Mouse (Mus musculus): ENCODE measurements at regions not wholly inside any gene's neighbourhood (a gene's known extent, or its start where the extent isn't known, plus 50 kb on each side); places are given as distances from the start of the nearest gene placed in this dataset.
"Not testable (repeated sequence)": the region's sequence is repeated elsewhere in the genome, so short reads cannot be mapped to it uniquely, and the experiment has no call there.

DNA sequence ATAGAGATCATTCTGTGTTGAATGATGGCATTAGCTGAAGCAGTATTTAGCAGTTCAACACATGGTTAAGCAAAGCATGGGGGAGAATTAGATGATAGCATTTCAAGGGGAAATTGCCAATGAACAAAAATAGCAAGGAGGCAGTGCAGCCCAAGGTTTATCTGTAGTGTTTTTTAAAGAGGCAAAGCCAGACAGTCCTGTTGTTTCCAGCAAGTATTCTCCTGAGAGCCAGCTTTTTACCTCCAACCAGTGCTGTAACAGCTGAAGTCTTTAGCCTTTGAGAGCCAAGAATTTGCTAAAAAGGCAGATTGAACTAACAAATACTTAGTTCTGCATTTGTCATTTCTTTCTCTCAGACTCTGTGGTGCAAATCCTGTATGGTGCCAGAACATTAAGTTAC is 305.1 kb upstream of the Arx start:
- no peak for DNase-seq

DNA sequence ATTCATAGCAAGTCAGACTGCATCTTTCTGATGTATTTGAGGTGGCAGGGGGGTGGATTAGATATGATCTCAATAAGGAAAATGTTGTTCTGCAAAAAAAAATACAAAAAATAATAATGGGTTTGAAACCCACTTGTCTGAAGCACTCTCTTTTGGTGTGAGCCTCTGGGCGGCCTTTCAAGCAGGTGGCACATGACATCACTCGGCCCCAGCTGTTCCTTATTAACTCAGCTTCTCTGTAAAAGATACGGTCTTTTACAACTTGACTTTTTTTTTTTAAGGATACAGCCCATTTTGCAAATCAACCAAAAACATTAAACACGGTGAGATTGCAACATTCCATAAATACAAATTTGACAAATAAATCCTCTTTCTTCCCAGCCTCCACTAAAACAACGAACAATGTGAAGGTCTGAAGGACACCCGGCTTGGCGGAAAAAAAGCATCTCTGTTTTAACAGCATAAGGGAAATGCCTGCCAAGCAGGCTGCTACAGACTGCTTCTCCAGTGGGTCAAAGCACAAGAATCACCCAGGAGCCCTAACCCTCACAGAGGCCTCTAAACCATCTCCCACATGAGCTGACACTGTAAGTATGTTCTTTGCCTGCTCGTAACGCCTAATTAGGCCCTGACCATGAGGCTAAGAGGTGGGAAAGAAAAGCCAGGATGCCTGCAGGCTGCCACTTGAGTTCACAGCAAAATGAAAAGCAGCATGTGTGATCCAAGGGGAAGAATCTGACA is 283.8 kb upstream of the Arx start:
- DNase-seq, result no peak

DNA sequence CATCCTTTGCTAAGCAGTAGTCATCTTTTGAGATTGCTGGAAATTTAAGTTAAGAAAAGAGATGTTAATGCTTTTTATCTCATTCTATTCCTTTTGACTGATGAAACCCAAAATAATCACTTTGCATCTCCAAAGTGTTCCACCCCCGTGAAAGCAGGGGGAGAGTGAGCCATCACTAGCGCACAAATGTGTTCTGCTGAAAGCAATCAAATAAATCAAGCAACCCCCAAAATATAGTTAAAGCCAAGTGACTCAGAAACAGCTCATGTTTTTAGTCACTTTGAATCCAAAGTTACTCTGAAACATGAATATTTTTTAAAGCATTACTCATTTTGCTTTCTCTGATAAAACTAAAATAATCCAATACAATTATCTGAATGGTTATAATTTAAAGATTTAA is 279.6 kb upstream of the Arx start:
- DNase-seq, result no peak

DNA sequence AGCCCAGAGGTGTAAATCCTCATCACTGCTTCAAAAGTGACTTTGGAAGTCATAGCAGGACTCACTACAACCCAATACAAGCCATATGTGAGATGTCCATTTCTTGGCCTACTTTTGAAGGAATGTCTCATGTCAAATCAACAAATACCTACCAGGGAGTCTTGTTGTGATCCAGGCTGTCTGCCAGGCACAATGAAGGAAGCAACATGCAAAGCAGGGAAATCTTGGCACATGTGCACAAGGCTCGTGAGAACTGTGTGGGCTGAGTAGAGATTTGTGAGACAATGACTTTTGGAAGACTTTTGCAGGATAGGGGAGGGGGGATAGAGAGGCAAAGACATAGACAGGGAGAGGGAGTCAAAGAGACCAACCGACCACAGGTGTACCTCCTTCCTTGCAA is 274.7 kb upstream of the Arx start:
- no peak for DNase-seq

DNA sequence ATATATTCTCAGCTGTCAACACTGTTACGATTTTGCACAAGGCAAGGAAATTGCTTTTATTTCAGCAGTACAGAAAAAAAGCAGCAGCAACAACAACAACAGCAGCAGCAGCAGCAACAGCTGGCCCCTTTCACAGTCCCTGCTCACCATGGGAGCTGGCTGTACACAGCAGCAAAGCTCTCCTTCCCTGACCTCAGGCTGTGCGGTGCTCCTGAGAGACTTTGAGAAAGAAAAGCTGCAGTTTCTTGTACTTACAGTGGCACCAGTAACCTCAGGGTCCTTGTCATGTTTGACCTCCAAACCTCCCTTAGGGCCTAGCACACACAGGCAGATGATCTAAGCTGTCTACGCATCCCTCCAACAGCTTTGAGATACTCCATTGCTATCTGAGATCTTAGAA is 269.9 kb upstream of the Arx start:
- no peak for DNase-seq

DNA sequence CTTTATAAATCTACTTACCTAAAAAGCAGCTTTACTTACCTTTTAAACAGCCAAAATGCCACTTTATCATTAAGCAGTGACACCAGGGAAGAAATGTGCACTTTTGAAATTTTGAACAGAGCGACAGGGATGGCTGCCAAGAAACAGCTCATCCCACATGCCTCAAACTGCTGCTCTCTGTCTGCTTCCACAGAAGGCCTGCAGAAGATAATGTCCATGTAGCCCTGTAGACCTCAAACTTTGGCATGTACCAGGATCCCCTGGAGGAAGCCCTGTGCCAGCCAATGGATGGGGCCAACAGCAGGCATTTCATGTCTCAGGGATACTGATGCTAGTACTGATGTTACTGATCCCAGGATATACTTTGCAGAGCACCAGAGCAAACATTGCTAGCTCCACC is 245.1 kb upstream of the Arx start:
- peak; percentile 6 for DNase-seq

DNA sequence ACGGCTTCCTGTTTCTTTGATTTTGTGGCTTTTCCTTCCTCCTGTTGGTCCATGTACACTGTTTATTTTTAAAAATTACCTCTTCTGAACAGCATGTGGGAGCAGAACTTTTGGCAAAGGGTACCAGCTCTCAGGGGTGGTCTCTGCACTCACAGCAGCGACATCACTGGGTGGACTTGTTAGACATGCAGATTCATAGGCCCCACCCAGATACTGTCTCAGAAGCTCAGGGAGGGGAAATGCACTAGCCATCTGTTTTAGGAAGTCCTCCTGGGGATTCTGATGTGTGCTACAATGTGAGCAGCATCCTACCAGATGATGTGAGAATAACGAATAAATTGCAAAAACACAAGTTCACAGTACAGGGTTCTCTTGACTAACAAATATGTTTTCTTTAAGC is 243.5 kb upstream of the Arx start:
- DNase-seq, result no peak

DNA sequence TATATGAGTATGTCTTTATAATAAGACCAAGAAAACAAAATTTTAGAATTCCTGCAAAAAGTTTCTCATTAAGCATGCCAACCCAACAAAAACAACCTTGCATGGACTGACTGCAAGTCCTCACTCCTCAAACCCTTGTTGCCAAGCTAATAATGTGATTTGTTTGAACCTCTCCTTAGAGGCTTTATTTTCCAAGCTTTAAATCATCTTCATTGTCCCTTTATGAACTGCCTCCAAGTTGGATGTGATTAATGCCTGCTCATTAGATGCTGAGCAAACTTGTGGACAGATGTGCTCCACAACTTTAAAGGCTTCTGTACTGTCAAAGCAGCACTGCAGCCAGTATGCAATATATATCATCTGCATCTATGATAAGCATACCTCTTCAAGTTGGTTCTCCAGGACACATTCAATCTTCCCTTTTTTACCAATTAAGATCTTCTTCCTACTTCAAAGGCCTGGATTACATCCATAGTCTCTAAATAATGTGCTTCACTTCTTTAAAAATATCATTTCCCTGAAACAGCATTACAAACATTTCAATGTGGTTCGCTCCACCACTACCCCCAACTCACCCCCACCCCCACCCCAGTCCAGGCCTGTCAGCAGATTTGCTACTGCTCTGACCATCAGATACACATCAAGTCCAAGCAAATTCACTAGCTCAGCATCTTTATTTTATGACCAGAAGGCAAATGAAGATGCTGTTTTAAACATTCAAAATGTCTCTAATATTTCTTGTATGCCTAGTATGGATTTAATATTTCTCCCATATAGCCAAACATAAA is 237.1 kb upstream of the Arx start:
- DNase-seq, result no peak

DNA sequence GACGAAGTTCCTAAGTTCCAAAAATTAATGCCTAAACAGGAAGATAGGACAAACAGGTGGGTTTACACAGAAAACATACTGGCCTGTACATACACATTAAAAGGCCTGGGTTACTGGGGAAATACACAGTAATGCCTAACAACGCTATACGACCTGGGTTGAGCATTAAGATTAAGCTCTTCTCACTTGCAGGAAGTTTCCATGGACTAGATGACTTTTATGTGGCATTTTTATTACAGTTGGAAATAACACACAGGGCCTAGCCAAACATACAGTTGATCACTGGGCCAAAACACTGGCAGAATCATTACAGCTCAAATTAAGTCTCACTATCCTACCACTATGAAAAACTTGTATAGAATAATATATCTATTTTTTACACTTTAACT is 236.5 kb upstream of the Arx start:
- no peak for DNase-seq

DNA sequence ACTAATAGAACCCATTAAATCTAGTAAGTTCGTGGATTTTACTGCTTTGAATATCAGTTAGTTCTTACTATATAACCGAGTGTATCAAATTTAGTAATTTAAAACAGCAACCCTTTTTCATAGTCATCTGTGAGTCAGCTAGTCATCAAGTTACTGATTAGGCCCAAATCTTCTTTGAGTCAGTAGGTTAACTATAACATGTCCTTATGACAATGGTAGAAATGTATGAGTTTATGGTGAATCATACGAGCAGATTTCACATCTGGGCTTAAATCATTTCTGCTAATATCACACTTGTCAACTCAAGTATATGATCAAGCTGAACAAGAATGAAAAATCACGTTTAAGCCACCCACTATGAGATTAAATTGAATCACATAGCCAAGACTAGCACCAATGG is 226.7 kb upstream of the Arx start:
- no peak for DNase-seq

DNA sequence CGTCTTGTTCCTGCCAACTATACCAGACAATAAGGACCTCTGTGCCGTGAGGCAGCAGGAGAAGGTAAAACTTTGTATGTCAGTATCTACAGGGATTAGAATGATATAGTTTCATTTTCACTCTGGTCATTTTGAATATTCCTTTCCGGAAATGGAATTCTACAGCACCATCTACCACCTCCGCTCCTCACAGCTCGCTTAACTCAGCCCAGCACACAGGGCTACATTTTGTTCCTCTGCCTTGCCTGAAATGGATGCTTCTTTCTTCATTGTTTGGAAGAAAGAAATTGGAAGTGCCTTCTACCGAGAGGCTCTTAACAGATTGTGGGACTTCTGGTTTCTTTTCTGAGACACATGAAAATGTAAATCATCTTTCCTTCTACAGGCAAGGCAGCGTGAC is 217.4 kb upstream of the Arx start:
- no peak for DNase-seq

DNA sequence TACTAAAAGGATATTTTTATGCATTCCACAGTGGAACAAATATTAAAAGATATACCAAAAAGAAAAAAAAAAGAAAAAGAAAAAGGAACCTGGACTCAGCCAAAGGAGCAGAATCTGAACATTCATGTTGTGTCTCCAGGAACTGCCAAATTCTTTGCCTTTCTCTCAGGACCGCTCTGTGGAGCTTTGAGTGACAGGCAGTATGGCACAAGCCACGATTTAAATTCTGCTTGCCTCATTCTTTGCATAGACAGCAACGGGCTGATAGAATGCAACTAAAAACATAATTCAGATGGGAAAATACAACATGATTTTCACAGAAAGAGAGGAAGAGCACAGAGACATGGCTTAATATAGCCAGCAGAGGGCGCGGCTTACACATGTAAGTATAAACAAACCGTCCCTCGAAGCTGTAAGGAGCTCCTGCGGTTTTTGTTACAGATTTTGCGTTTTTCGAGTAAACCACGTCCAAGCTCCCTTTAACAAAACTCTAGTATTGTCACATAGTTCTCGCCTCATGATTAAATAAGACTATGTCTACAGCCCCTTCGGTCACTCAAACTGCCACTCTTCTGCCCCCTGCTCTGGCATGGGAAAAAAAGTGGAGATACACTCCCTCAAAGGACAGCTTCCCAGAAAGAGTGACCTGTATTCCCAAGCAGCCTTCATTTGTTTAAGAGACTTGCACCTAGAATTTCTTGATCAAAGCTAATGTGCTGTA is 216.5 kb upstream of the Arx start:
- DNase-seq, result peak; percentile 60

DNA sequence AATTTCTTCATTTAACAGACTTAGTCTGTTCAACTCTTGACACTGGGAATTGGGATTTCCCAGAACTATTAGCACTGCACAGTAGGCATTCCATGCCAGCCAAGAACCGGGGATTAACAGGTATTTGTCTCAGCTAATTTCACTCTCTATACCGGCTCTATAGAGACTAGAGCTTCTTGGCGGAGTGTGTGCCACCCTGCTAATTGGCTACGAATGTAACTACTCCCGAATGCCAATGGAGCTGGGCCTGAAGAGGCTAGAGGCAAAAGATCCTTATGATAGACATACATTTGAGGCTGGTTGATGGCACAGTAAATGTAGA is 216.0 kb upstream of the Arx start:
- no peak for DNase-seq

DNA sequence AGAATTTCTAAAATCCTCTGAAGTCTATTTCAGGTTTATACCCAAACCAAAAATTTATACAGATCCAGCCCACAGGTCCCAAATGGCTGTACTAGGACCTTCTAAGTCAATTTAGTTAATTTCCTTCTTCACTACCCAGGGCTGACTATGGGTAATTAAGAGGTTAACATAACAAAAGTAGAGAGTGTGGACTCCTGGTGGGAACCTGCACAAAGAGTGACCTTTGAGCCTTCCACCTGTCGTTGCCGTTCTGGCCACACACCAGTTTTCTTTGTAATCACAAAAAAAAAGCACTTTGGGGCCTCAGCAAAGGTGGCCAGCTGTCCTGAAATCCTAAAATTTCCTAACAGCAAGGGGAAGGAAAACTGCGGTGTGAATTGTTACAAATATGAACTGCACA is 197.3 kb upstream of the Arx start:
- DNase-seq, result no peak

DNA sequence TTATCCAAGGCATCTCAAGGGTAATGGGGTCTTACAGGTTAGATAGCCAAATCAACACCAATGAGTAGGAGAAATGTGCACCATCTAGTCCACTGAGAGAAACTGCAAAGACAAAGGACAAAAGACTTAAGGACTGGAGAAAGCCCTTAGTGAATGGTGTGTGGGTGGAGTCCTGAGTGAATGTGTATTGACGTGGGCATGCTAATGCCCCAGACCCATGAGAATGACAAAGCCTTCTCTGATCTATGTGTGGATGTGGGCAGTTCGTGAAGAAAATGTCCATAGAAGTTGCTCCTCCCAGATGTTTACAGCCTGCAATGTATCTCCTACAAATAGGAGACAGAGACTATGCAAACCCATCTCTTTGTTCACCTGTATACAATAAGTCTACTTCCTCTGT is 188.7 kb upstream of the Arx start:
- no peak for DNase-seq

DNA sequence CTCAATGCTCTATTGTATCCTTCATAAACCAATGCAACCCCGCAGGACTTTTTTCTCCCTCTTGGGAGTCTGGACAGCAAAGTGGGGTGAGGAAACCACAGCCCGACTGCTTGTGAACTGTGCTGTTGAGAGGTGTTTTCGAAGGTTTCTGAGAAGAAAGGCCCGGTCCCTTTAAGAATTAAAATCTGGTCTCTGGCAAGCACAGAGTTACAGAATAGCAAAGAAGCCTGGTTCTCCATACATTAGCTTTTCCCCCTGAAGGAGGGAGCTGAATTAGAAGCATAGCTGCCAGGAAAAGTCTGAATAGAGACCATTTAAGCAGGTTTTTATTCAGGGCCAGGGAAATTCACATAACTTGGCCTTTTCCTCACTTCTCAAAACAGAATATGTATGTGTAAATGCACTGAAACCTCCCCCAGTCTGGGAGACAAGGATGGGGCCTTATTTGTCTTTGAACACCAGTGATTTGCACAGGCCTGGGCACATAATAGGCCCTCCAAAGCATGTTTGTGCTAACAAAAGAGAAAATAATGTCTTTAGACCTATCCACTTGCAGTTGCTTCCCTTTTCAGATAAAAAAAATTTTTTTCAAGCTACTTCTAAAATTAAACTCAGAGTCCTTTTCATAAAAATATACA is 178.2 kb upstream of the Arx start:
- DNase-seq, result no peak

DNA sequence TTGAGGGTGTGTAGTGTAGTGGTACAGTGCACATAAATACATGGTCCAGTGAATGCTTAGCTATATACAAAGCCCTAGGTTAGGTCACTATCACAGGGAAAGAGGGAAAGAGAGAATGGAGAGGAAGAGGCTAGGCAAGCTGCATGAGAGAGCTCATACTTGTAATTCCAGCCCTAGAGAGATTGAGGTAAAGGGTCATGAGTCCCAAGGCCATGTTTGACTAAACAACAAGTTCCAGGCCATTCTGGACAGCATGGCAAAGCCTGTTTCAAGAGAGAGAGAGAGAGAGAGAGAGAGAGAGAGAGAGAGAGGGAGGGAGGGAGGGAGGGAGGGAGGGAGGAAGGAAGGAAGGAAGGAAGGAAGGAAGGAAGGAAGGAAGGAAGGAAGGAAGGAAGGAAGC is 131.9 kb upstream of the Arx start:
- not testable (repeated sequence) for DNase-seq

DNA sequence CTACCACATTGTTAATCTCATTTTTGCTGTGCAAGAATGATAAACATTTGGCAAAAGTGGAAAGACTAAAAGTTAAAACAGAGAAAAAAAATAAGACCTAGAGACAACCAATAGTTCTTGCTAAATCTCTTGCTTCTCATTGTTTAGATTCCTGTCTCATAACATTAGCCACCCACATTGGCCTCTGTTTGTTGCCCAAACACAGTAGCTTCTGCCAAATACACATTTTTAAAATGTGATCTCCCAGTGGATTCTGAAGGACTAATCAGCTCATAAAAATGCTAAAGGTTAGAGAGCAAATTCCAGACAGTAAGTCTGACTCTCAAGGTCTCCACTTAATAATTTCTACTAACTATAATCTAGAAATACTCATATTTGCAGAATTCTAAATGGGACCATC is 127.1 kb upstream of the Arx start:
- no peak for DNase-seq

DNA sequence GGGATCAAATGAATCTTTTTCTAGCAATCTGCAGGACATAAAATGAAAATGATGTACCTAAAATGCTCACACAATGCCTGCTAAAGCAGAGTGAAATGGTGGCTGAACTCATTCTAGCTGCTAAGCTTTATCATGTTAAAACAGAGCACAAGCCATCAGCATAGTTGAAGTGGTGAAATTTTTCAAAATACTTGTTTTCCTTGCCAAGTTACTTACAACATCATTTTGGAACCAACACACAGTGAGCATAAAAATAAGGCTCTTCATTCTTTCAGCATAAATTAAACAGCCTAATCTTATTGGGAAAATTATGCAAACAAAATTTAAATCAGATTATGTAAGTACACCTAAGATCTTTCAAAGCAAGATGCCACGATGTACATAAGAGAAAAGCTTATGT is 125.3 kb upstream of the Arx start:
- no peak for DNase-seq

Measured in cerebellum, adult 9-10 months (tissue).